Mouse (Mus musculus): Measurements from ENCODE around the gene Rel.
"Not testable (repeated sequence)": the region's sequence is repeated elsewhere in the genome, so short reads cannot be mapped to it uniquely, and the experiment has no call there.

Rel gene

DNA sequence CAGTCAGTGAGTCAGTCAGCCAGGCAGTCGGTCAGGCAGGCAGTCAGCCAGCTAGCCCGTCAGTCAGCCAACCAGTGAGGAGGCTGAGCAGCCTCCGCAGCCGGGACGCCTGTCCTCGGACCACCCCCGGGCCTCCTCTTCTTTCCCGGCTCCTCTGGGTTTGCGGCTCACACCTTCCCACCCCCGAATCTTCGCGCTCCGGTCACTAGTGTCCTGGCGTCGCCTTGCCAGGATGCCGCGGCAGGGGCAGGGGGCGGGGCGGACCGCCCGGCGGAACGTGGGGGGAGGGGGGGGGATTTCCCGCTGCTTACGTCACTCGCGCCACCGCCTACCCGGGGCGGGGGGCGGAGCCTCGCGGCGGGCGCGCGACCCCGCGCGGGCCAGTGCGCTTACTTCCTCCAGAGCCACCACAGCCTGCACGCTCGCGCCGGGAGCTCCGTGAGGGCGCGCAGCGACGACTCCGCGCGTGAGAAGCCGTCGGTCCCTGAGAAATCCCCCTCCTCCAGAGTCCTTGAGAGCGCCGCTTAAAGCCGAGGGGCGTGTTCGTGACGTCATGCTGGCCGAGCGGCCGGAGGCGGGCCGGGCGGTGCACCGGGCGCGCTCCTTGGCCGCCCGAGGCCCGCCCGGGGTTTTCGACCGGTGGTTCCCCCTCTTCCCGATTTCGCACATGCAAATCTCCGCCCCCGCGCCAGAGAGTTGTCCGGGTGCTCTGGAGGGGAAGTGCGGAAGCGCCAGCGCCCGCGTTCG, at the start of gene Rel:
Gene Rel, minus strand, starts transcription at position 211 of the 747 bp plus-strand sequence.
- in situ Hi-C loops (cut with MboI; ENCODE audit: low pct_unique_long_range_greater_than_20kb in 1 of 2, low sequenced_read_pairs in 2 of 2, unreplicated experiment in 1 of 2): no loop called here

- in situ Hi-C loops (cut with MboI; ENCODE audit: low pct_unique_long_range_greater_than_20kb in 1 of 2, low sequenced_read_pairs in 2 of 2, unreplicated experiment in 1 of 2): no loop called here
These were observed 48.0 kb upstream of the Rel start for GRCm38 (mm10) chr11:23818745-23819144.

DNA sequence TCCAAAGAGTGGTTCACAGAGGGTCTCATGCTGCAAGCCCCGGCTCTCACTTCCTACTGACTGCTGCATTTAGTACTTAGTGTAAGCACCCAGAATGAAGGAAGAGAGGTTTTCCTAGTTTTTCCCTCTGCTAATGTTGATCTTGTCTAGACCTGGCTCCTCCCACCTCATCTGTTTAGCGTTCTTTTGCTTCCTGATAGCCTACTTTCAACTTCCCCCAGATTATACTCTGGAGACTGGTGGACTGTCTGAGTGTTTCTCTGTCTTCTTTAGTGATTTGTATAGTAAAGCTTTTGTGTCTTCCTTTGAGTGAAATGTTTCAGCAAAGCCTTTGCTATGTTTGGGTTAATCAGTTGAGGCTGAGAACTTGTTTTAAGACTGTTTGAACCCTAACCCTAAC, 40.0 kb upstream of the Rel start:
- in situ Hi-C loops (cut with MboI; ENCODE audit: low pct_unique_long_range_greater_than_20kb in 1 of 2, low sequenced_read_pairs in 2 of 2, unreplicated experiment in 1 of 2): no loop called here

- in situ Hi-C loops (cut with MboI; ENCODE audit: low pct_unique_long_range_greater_than_20kb in 1 of 2, low sequenced_read_pairs in 2 of 2, unreplicated experiment in 1 of 2): no loop called here
These were observed 34.9 kb upstream of the Rel start for GRCm38 (mm10) chr11:23805716-23806115.

- in situ Hi-C loops (cut with MboI; ENCODE audit: low pct_unique_long_range_greater_than_20kb in 1 of 2, low sequenced_read_pairs in 2 of 2, unreplicated experiment in 1 of 2): no loop called here
These were observed 32.4 kb upstream of the Rel start for GRCm38 (mm10) chr11:23803136-23803535.

DNA sequence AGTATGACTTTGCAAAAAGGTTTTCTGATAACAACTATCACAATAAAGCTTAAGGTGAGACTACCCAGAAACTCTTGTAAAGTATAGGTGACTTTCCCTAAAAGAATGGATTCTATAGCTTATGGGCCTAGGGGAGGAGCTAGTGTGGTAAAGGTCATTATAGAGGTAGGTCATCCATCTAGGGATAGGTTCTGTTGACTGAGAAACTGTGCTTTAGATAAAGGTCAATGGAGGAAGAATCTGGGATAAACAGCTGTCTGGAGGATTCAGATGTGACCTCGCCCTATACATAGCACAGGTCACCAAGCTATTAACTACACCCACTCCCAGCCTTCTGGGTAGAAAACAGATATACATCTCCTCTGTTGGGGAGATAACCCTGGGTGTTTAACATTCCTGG, 31.5 kb upstream of the Rel start:
- in situ Hi-C loops (cut with MboI; ENCODE audit: low pct_unique_long_range_greater_than_20kb in 1 of 2, low sequenced_read_pairs in 2 of 2, unreplicated experiment in 1 of 2): no loop called here

DNA sequence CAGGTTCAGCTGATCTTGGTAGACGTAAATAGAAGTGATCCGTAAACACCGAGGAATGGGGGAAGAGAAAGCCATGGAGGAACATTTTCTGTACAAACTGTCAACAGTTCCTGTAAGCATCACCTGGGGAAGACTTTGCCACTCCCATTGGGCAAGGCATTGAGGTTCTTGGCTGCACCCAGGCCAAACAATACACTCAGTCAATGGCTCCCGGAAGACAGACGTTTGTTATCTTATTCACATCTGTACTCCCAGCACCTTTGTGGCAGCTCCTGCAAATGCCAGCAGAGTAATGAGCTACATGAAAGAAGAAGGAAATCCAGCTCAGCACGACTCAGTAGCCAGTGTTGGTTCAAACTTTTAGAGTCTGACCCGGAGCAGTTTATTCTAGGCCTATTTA, 31.1 kb upstream of the Rel start:
- in situ Hi-C loops (cut with MboI; ENCODE audit: low pct_unique_long_range_greater_than_20kb in 1 of 2, low sequenced_read_pairs in 2 of 2, unreplicated experiment in 1 of 2): no loop called here

- in situ Hi-C loops (cut with MboI; ENCODE audit: low pct_unique_long_range_greater_than_20kb in 1 of 2, low sequenced_read_pairs in 2 of 2, unreplicated experiment in 1 of 2): not testable (repeated sequence)
These were observed 12.9 kb upstream of the Rel start for GRCm38 (mm10) chr11:23783677-23784076.

GRCm38 (mm10) chr11:23783085-23783484, 12.3 kb upstream of the Rel start:
- in situ Hi-C loops (cut with MboI; ENCODE audit: low pct_unique_long_range_greater_than_20kb in 1 of 2, low sequenced_read_pairs in 2 of 2, unreplicated experiment in 1 of 2): no loop called here

GRCm38 (mm10) chr11:23782038-23782437, 11.3 kb upstream of the Rel start:
- in situ Hi-C loops (cut with MboI; ENCODE audit: low pct_unique_long_range_greater_than_20kb in 1 of 2, low sequenced_read_pairs in 2 of 2, unreplicated experiment in 1 of 2): no loop called here

DNA sequence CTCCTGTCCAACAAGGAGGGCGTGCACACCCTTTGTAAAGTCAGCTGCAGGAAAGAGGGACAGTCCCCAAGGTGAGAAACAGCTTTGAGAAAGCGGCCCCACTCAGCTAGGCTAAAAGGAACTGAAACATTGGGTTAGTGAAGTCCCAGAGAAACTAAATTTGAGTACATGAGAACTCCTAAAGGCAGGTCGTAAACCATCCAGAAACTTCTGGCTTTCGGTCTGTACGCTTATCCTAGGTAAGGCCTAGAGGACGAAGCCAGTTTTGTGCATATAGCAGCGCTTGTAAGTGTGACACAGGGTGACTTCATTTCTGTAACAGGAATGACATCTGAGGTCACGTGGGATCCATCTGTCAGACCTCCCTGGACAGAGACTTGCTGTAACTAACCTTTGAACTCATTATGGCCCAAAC, 8.0 kb upstream of the Rel start:
- in situ Hi-C loops (cut with MboI; ENCODE audit: low pct_unique_long_range_greater_than_20kb in 1 of 2, low sequenced_read_pairs in 2 of 2, unreplicated experiment in 1 of 2): no loop called here

DNA sequence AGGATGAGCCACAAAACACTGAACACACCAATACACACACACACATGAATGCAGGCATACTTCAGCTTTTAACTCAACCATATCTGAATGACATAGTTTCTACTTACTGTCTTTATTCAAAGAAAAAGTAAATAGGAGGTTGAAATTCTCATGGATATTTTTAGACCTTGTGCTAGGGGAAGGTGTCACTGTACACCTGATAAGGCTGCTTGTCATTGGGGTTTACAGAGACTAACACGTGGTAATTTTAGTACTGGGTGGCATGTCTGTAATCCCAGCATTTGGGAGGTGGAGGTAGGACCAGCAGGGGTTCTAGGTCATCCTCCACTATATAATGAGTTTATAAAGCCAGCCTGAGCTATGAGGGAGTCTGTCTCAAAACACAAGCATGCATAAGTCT, 1.7 kb upstream of the Rel start:
- in situ Hi-C loops (cut with MboI; ENCODE audit: low pct_unique_long_range_greater_than_20kb in 1 of 2, low sequenced_read_pairs in 2 of 2, unreplicated experiment in 1 of 2): no loop called here

DNA sequence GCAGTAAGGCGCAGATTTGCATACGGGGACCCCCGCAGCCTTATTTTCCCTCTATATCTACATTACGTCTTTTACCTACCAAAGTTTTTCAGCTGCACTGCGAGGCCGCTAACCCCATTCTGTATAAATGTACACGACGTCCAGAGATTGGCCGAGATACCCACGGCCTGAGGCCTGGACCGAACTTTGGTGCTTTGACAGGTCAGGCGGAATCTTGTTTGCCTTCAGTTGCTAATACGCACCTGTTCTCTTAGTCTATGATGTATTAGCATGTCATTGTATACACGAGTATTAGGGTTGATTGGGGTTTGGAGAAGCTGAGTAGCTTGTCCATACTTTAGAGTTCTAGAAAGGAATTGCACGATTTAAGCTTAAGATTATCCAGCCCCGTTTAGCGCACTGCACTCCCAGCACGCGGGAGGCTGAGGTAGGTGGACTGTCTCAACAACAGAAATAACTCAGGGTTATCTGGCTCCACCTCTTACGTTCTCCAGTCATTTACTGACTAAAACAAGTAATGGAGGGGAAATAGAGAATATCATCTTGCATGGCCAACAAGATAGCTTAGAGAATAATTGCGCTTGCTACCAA, 832 bp upstream of the Rel start:
- in situ Hi-C loops (cut with MboI; ENCODE audit: low pct_unique_long_range_greater_than_20kb in 1 of 2, low sequenced_read_pairs in 2 of 2, unreplicated experiment in 1 of 2): no loop called here

DNA sequence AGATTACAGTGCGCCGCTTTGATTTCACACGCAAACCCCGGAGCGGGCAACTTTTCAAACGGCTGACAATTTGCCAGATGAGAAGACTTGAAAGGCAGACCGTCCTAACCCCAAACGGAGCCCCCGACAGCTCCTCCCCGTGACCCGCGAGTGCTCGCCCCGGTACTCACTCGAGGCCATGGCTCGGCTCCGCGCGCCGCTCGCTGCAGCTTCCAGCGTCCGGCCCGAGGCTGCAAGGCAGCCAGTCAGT, 335 bp downstream of the Rel start:
- in situ Hi-C loops (cut with MboI; ENCODE audit: low pct_unique_long_range_greater_than_20kb in 1 of 2, low sequenced_read_pairs in 2 of 2, unreplicated experiment in 1 of 2): no loop called here

DNA sequence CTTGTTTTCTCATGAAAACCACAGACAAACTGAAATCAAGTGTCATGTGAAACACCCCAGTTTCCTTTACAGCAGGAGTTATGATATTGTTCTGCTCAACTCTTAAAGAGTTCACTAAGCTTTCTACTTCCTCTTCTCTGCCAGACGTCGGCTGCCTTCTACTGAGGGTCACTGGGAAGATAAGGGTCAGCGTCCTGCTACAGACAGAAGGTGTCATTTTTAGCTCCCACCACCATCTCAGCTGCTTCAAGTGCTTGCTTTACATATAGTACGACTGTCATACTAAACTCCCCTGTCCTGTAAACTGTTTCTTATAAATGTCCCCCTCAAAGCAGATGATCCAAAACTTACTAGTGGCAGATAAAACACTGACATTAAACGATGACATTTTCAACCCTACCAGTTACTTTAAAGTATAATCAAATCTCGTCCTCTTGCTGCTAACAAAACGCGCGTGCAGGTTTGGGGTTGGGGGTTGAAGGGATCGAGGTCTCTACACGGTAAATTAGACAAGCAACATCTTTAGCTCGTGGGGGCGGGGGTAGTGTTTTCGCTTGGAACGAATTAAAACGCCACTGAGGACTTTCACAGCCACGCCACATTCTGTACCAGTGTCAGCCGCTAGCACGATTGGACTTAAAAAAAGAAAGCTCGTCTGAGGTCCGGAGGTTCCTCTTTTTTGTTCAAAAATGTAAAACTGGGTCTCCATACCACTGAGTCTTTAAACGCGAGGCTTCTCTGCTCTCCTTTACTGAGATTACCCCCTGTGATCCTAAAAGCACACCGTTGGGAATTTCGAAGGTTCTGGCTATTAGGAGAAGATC, 872 bp downstream of the Rel start:
- in situ Hi-C loops (cut with MboI; ENCODE audit: low pct_unique_long_range_greater_than_20kb in 1 of 2, low sequenced_read_pairs in 2 of 2, unreplicated experiment in 1 of 2): no loop called here

DNA sequence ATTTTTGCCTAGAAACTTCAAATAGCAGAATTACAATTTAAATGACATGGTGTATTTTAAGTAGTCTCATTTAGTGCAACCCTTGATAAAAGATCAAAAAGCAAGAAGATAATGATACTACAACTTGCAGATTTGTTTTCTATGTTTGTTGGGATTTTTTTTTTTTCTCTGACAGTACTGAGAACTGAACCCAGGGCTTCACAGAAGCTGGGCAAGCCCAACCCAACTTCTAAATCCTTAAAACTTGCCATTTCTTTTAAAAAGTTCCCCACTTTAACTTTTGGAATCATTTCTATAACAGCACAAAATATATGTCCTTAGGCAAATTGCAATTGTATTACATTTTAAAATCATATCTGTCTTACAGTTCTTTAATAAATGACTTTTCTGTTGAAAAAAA, 1.7 kb downstream of the Rel start:
- in situ Hi-C loops (cut with MboI; ENCODE audit: low pct_unique_long_range_greater_than_20kb in 1 of 2, low sequenced_read_pairs in 2 of 2, unreplicated experiment in 1 of 2): no loop called here

- in situ Hi-C loops (cut with MboI; ENCODE audit: low pct_unique_long_range_greater_than_20kb in 1 of 2, low sequenced_read_pairs in 2 of 2, unreplicated experiment in 1 of 2): no loop called here
These were observed 2.8 kb downstream of the Rel start for GRCm38 (mm10) chr11:23767928-23768327.

- in situ Hi-C loops (cut with MboI; ENCODE audit: low pct_unique_long_range_greater_than_20kb in 1 of 2, low sequenced_read_pairs in 2 of 2, unreplicated experiment in 1 of 2): not testable (repeated sequence)
These were observed 3.4 kb downstream of the Rel start for GRCm38 (mm10) chr11:23767369-23767768.

DNA sequence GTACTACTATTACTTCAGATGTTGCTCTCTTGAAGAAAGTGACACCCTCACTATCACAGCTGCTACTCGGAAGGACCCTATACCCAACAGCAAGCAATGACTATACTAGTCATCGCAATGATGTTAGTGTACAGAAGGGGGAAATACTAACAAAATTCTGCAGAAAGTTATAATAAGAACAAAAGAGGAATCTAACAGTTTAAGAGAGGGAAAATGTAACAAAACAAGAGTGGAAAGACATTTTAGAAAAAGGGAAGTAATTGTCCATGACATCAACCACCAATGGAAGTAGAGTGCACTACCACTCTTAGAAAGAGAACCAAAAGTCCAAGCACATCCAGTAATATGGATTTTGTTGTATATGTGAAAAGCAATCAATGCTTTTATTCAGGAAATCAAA, 8.1 kb downstream of the Rel start:
- in situ Hi-C loops (cut with MboI; ENCODE audit: low pct_unique_long_range_greater_than_20kb in 1 of 2, low sequenced_read_pairs in 2 of 2, unreplicated experiment in 1 of 2): no loop called here

DNA sequence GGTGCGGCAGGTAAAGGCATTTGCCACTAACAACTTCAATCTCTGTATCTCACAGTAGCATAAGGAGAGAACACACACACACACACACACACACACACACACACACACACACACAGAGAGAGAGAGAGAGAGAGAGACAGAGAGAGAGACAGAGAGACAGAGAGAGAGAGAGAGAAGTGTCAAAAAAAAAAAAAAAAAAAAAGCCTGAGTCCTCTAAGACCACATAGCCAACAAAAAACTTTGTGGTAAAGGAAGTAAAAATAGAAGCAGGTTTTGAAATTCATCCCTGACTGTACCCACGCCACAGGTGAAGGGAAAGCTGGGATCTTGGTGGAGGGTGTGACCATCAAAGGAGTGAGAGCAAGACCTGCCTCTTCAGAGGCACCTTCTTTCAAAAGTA, 12.6 kb downstream of the Rel start:
- in situ Hi-C loops (cut with MboI; ENCODE audit: low pct_unique_long_range_greater_than_20kb in 1 of 2, low sequenced_read_pairs in 2 of 2, unreplicated experiment in 1 of 2): no loop called here

Data from mouse embryonic stem cell (cell line).